Mouse (Mus musculus) kidney, embryonic 15.5 days (tissue): ENCODE measurements at regions not wholly inside any gene's neighbourhood (a gene's known extent, or its start where the extent isn't known, plus 50 kb on each side); places are given as distances from the start of the nearest gene placed in this dataset.
"Not testable (repeated sequence)": the region's sequence is repeated elsewhere in the genome, so short reads cannot be mapped to it uniquely, and the experiment has no call there.

ENCODE experiments used
- ATAC-seq: fragments of 200-750 bp; cut with Nextera tagmentation; replicated peaks from 2 replicates; pipeline ENCODE4 v1.8.0; 2017; ENCODE audit warnings: moderate TSS enrichment; ENCODE audit not compliant: low FRiP score
- H3K27ac ChIP-seq: fragments of 300-500 bp; sonication (generic); 2 replicates; pipeline ENCODE4 v1.5.1; 2015; ENCODE audit warnings: mild to moderate bottlenecking, inconsistent platforms
- H3K27me3 ChIP-seq: fragments of 300-500 bp; sonication (generic); 2 replicates; pipeline ENCODE4 v1.6.1; 2015; ENCODE audit warnings: inconsistent platforms
- H3K36me3 ChIP-seq: fragments of 300-500 bp; sonication (generic); 2 replicates; pipeline ENCODE4 v1.6.1; 2015; ENCODE audit warnings: inconsistent platforms
- H3K4me1 ChIP-seq: fragments of 300-500 bp; sonication (generic); 2 replicates; pipeline ENCODE4 v1.6.1; 2015; ENCODE audit warnings: inconsistent platforms
- H3K4me2 ChIP-seq: fragments of 300-500 bp; sonication (generic); 2 replicates; pipeline ENCODE4 v1.6.1; 2015; ENCODE audit warnings: moderate library complexity, mild to moderate bottlenecking, inconsistent platforms
- H3K4me3 ChIP-seq: fragments of 300-500 bp; sonication (generic); replicated peaks from 2 replicates; pipeline ENCODE4 v1.5.1; 2015; ENCODE audit warnings: mild to moderate bottlenecking, inconsistent platforms
- H3K9ac ChIP-seq: fragments of 300-500 bp; sonication (generic); 2 replicates; pipeline ENCODE4 v1.6.1; 2015; ENCODE audit warnings: mild to moderate bottlenecking, inconsistent platforms
- H3K9me3 ChIP-seq: fragments of 300-500 bp; sonication (generic); replicated peaks from 2 replicates; pipeline ENCODE4 v1.6.1; 2016; ENCODE audit warnings: inconsistent platforms
- WGBS: fragments of 180-500 bp; shearing (Covaris S2); methylation state at CpG from one replicate; pipeline ENCODE4 v1.1.7; 2015; ENCODE audit warnings: mixed read lengths; 5-methylcytosine and 5-hydroxymethylcytosine counted together

GRCm38 (mm10) chr13:72326201-72326600 is 302.4 kb upstream of the Irx2 start:
- H3K36me3 ChIP-seq, ATAC-seq, H3K4me3 ChIP-seq, H3K4me1 ChIP-seq, H3K27me3 ChIP-seq, H3K9me3 ChIP-seq, H3K27ac ChIP-seq, H3K4me2 ChIP-seq, H3K9ac ChIP-seq: not testable (repeated sequence)
- WGBS: 81% methylated on average over 1 of the region's 1 CpGs

GRCm38 (mm10) chr13:72345647-72346133 is 282.9 kb upstream of the Irx2 start:
- no peaks in the 10 kb centered on the region for H3K4me1 ChIP-seq
- H3K27me3 ChIP-seq: peaks cover 23% of the 10 kb centered on the region
- H3K9me3 ChIP-seq: no peaks in the 10 kb centered on the region
- ATAC-seq: no peak
- H3K9ac ChIP-seq: no peak overlapping the region
- 7% methylated on average over 6 of the region's 6 CpGs for WGBS
- H3K4me2 ChIP-seq: no peak overlapping the region
- H3K4me3 ChIP-seq: no peak overlapping the region
- H3K36me3 ChIP-seq: no peaks in the 10 kb centered on the region
- no peak overlapping the region for H3K27ac ChIP-seq

- no peaks in the 10 kb centered on the region for H3K9me3 ChIP-seq
- no peak overlapping the region for H3K27ac ChIP-seq
- H3K9ac ChIP-seq: no peak overlapping the region
- no peaks in the 10 kb centered on the region for H3K4me1 ChIP-seq
- ATAC-seq: no peak
- peaks cover 24% of the 10 kb centered on the region for H3K27me3 ChIP-seq
- WGBS: 28% methylated on average over 21 of the region's 21 CpGs
- no peaks in the 10 kb centered on the region for H3K36me3 ChIP-seq
- H3K4me2 ChIP-seq: no peak overlapping the region
- no peak overlapping the region for H3K4me3 ChIP-seq
These were observed 282.2 kb upstream of the Irx2 start for GRCm38 (mm10) chr13:72346207-72346943.

GRCm38 (mm10) chr13:72346944-72347586 is 281.6 kb upstream of the Irx2 start:
- H3K27ac ChIP-seq: no peak overlapping the region
- ATAC-seq: no peak
- H3K4me3 ChIP-seq: no peak overlapping the region
- H3K9ac ChIP-seq: no peak overlapping the region
- no peaks in the 10 kb centered on the region for H3K36me3 ChIP-seq
- H3K4me1 ChIP-seq: no peaks in the 10 kb centered on the region
- WGBS: 58% methylated on average over 14 of the region's 14 CpGs
- no peak overlapping the region for H3K4me2 ChIP-seq
- H3K9me3 ChIP-seq: no peaks in the 10 kb centered on the region
- peaks cover 24% of the 10 kb centered on the region for H3K27me3 ChIP-seq

GRCm38 (mm10) chr13:72352641-72353181 is 275.9 kb upstream of the Irx2 start:
- no peaks in the 10 kb centered on the region for H3K36me3 ChIP-seq
- no peak overlapping the region; the same call in 1 of the 2 replicates for H3K4me2 ChIP-seq
- no peak for ATAC-seq
- H3K4me3 ChIP-seq: no peak overlapping the region
- H3K9ac ChIP-seq: no peak overlapping the region
- peaks cover 5% of the 10 kb centered on the region for H3K27me3 ChIP-seq
- no peak overlapping the region for H3K27ac ChIP-seq
- no peaks in the 10 kb centered on the region for H3K9me3 ChIP-seq
- 0 out of 2 replicates have a peak, but pooled peaks cover 2% of the 10 kb centered on the region for H3K4me1 ChIP-seq
- 60% methylated on average over 18 of the region's 18 CpGs for WGBS

GRCm38 (mm10) chr13:72355297-72355696 is 273.3 kb upstream of the Irx2 start:
- 89% methylated on average over 1 of the region's 1 CpGs for WGBS
- Histone ChIP-seq H3K9me3 (no peaks in the 10 kb centered on the region), H3K27ac (no peak overlapping the region), H3K36me3 (no peaks in the 10 kb centered on the region), H3K4me3 (no peak overlapping the region), H3K4me2 (no peak overlapping the region), H3K9ac (no peak overlapping the region), H3K4me1 (0 out of 2 replicates have a peak, but pooled peaks cover 2% of the 10 kb centered on the region), H3K27me3 (peaks cover 14% of the 10 kb centered on the region)
- ATAC-seq: no peak

GRCm38 (mm10) chr13:72355821-72356220 is 272.8 kb upstream of the Irx2 start:
- Histone ChIP-seq H3K27me3 (peaks cover 10% of the 10 kb centered on the region), H3K36me3 (no peaks in the 10 kb centered on the region), H3K27ac (no peak overlapping the region), H3K9me3 (no peaks in the 10 kb centered on the region), H3K9ac (no peak overlapping the region), H3K4me2 (no peak overlapping the region), H3K4me1 (0 out of 2 replicates have a peak, but pooled peaks cover 2% of the 10 kb centered on the region), H3K4me3 (no peak overlapping the region)
- peak; percentile 75 for ATAC-seq
- 46% methylated on average over 3 of the region's 3 CpGs for WGBS

GRCm38 (mm10) chr13:72358243-72358904 is 270.2 kb upstream of the Irx2 start:
- no peak for ATAC-seq
- WGBS: 37% methylated on average over 8 of the region's 8 CpGs

GRCm38 (mm10) chr13:72365534-72366271 is 262.9 kb upstream of the Irx2 start:
- peak overlapping the region; percentile 59 for H3K4me2 ChIP-seq
- WGBS: 5% methylated on average over 24 of the region's 24 CpGs
- ATAC-seq: peak; percentile 92
- H3K36me3 ChIP-seq: no peaks in the 10 kb centered on the region
- no peak overlapping the region for H3K9ac ChIP-seq
- no peaks in the 10 kb centered on the region for H3K9me3 ChIP-seq
- H3K4me1 ChIP-seq: peaks cover 21% of the 10 kb centered on the region
- peaks cover 72% of the 10 kb centered on the region for H3K27me3 ChIP-seq
- no peak overlapping the region for H3K27ac ChIP-seq
- peak overlapping the region; percentile 28 for H3K4me3 ChIP-seq

More at GRCm38 (mm10) chr13:72358243-72358904, 270.2 kb upstream of the Irx2 start:
- no peaks in the 10 kb centered on the region for H3K36me3 ChIP-seq
- H3K9ac ChIP-seq: no peak overlapping the region
- H3K9me3 ChIP-seq: no peaks in the 10 kb centered on the region
- H3K4me3 ChIP-seq: no peak overlapping the region
- H3K4me2 ChIP-seq: no peak overlapping the region
- peaks cover 25% of the 10 kb centered on the region for H3K27me3 ChIP-seq
- H3K4me1 ChIP-seq: no peaks in the 10 kb centered on the region
- H3K27ac ChIP-seq: no peak overlapping the region

- Histone ChIP-seq H3K4me1 (peaks cover 21% of the 10 kb centered on the region), H3K9ac (no peak overlapping the region), H3K27me3 (peaks cover 76% of the 10 kb centered on the region), H3K36me3 (no peaks in the 10 kb centered on the region), H3K4me2 (peak overlapping the region; percentile 59), H3K4me3 (peak overlapping the region; percentile 28), H3K9me3 (no peaks in the 10 kb centered on the region), H3K27ac (no peak overlapping the region)
- no peak for ATAC-seq
- WGBS: 14% methylated on average over 11 of the region's 11 CpGs
These were observed 262.3 kb upstream of the Irx2 start for GRCm38 (mm10) chr13:72366281-72366680.

GRCm38 (mm10) chr13:72370131-72370530 is 258.5 kb upstream of the Irx2 start:
- Histone ChIP-seq H3K4me1 (peaks cover 17% of the 10 kb centered on the region), H3K4me3 (no peak overlapping the region), H3K9ac (no peak overlapping the region), H3K4me2 (no peak overlapping the region), H3K36me3 (no peaks in the 10 kb centered on the region), H3K27me3 (peaks cover 62% of the 10 kb centered on the region), H3K9me3 (no peaks in the 10 kb centered on the region), H3K27ac (no peak overlapping the region)
- no peak for ATAC-seq
- WGBS: 84% methylated on average over 1 of the region's 1 CpGs
